ENCODE assay signal across 8 mouse cellular contexts in the genomic region with DNA sequence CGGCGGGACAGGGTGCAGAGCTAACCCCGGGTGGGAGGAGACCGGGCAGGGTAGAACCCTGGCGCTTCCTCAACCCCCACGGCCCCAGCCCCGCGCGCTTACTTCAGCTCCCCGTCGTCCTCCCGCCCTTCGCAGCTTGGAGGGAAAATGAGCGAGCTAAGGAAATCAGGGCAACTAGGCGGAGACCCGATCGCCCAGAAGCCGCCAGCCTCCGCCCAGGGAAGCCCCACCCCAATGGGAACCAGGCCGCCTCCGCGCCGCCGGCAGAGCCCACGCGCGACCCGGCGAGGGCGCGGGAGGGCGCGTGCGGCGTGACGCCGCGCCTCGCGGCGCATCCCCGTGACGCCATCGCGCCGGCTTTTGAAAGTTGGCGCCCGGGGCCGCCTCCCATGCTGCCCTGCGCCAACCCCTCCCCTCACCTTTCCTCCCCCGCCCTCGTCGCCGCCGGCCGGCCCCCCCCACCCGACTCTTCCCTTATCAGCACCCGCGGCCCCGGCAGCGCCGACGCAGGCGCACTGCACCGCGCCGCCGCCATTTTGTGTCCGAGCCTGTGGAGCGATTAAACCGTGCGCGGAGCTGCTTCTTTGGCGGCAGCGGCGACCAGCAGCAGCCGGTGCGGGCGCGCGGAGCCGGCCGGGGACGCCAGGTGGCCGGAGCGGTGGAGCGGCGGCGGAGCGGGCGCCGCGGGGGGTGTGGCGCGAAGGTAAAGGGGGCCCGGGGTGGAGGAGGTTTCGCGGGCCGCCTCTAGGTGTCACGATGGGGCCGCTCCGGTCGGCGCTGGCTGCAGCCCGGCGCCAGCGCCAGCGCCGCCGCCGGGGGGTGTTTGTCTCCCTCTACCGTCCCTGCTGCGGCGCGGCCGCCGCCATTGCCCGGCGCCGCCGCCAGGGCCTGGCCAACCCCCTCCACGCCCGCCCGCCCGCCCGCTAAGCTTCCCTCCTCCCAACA. TPM values are rescaled to one million over a fixed set of nuclear protein-coding genes. Genes with fewer than 3 reads are reported as not detected.
A peak's percentile ranks its signal among the peaks of the same experiment; 100 is the strongest.
DNase-seq lines count a peak whose midpoint lies in the region; ATAC-seq lines count a peak whose summit lies in the region.

A gene (plus strand): TSS at position 551 of the 945 bp plus-strand sequence.

- H3K36me3 ChIP-seq in hindbrain, embryonic 13.5 days: peaks cover 4% of the 10 kb centered on the region

- peak within 1 kb of the TSS; percentile 100 for H3K27ac ChIP-seq in hindbrain, embryonic 13.5 days

- no peaks in the 10 kb centered on the region for H3K9me3 ChIP-seq in hindbrain, embryonic 13.5 days

- ATAC-seq in hindbrain, embryonic 13.5 days (ENCODE audit: low FRiP score): peak; percentile 93

- H3K4me3 ChIP-seq in hindbrain, embryonic 13.5 days: peak within 1 kb of the TSS; percentile 88

- under 1% methylated on average over 116 of the region's 126 CpGs for WGBS in hindbrain, embryonic 13.5 days

- H3K4me1 ChIP-seq in hindbrain, embryonic 13.5 days (replicated peaks): peaks cover 39% of the 10 kb centered on the region

- H3K4me2 ChIP-seq in hindbrain, embryonic 13.5 days: peak within 1 kb of the TSS; percentile 94

- peak; percentile 96 for DNase-seq in NIH3T3 (ENCODE audit: low read depth)
- DNase-seq in cerebellum, postnatal 10 days: peak; percentile 98
- DNase-seq in frontal cortex, postnatal 14 days (ENCODE audit: low spot score in 2 of 2): peak; percentile 83 to 87
- DNase-seq in layer of hippocampus, postnatal 36 days: peak; percentile 88 to 89
- peak; percentile 92 for DNase-seq in lung, postnatal 36 days
- DNase-seq in retina, postnatal 1 day: peak; percentile 97
- DNase-seq in urinary bladder, adult 18-20 months (ENCODE audit: low spot score in 2 of 2): peak; percentile 84 to 88

- H3K9ac ChIP-seq in hindbrain, embryonic 13.5 days: peak within 1 kb of the TSS; percentile 99

- no peaks in the 10 kb centered on the region for H3K27me3 ChIP-seq in hindbrain, embryonic 13.5 days

RNA-seq across cellular contexts. Expression of the gene that starts here (rescaled TPM):
- polyA plus RNA-seq in hindbrain, embryonic 13.5 days (2015; fragmentation: Nextera tagmentation; extraction: Ambion mirVana): 114 and 120 TPM in 2 replicates
- total RNA-seq in layer of hippocampus, postnatal 36 days (2021): 10 to 100 TPM; 73.6 to 80.1 TPM

Comparison
In these comparisons a context has a peak if more than half of its experiments do, and no peak if none do; other contexts are left out.
1. Peak in every context shown above with its lines: DNase-seq, ATAC-seq, H3K4me3 ChIP-seq and H3K27ac ChIP-seq.